Mouse (Mus musculus): ENCODE results near the gene Myo1b. TPM values are rescaled to one million over a fixed set of nuclear protein-coding genes. Genes with fewer than 3 reads are reported as not detected.

Myo1b gene
- total RNA-seq (2021): 10 to 100 TPM; 62.5 to 74.8 TPM

DNA sequence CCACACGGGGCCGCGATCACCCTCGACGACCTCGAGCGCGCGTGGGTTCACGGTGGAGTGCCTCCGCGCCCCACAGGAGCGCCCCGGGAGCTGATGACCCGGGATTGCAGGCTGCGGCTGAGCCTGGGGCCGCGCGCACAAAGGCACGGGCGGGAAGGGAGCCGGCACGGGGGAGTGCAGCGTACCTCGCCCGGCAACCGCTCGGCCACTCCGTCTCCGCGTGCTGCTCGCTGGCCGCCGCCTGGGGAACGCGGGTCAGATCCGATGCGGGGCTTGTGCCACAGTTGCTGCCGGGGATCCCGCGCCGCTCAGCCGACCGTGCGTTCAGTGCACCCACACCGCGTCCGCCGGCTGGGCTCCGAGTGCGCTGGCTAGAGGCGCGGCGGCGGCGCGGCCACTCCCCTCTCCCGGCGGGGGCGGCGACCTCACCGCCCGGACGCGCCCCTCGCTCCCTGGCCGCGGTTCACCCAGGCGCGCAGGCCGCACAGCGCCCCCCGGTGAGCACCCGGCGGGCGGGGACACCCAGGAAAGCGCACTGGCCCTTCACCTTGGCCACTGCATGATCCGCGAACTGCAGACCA lies at the start of gene Myo1b:
Myo1b (minus strand) TSS at position 496 of the 581 bp plus-strand sequence.
- peak; percentile 78 to 80 for DNase-seq
- intact Hi-C loops (cut with DNase I): loop anchor here (2.0 to 5.0 kb wide), 3 partner anchors 21 to 135 kb away; no protein-coding TSS in a partner anchor

DNA sequence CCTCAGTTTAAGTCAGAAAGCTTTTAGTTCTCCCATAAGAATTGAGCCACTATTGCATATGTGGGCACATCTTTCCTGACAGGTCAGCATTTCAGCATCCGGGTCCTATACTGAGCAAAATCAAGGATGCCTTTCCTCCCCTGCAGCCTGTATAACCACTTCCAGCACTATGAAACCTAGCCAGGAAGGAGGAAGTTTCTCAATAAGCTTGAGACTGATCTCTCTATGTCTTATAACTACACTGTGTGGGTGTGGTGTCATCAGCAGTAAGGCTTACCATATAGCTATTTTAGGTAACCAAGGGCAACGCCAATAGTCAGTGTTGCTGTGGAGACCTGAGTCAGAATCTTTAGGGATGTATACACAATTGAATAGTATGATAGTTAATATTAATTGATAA lies 48.8 kb upstream of the Myo1b start:
- intact Hi-C loops (cut with DNase I): no loop called here

DNA sequence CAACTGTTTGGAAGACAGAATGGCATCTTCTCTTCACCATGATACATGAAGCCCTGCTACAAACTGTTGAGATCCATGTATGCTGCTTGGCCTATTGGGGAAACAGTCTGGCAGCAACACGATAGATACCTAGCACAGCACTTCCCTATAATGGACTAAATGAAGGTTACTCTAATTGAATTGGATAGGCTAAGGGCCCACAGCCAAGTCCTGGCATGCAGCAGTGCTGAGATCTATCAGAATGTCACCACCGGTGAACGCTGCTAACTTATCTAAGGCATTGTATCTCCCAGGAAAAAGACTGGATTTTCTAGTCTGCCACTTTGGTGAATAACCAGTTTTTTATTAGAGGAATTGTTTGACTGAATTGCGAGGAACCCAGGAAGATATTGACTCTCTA lies 31.2 kb upstream of the Myo1b start:
- DNase-seq: no peak
- intact Hi-C loops (cut with DNase I): loop anchor here (5.0 kb wide), 2 partner anchors 50 to 140 kb away; no protein-coding TSS in a partner anchor

More for the DNA sequence above, 48.8 kb upstream of the Myo1b start:
- no peak for DNase-seq

DNA sequence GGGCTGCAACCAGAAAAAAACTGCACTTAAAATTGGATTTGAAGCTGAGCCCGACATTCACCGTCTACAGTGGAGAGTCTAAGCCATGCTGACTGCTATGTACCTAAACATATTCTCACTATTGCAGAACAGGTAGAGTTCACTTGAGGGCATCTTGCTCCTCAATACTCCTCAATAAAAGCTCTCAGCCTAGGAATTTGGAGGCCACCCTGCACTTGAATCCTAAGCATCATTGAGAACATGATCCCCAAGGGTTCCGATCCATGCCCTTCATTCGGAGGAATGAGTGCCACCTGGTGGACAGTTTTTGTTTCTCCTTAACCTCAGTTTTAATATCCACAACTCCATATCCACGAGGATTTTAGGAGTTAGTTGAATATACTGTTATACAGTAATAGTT lies 28.9 kb upstream of the Myo1b start:
- DNase-seq: peak; percentile 42 to 72
- intact Hi-C loops (cut with DNase I): loop anchor here (1.0 to 5.0 kb wide), 5 partner anchors 26 to 300 kb away; no protein-coding TSS in a partner anchor

DNA sequence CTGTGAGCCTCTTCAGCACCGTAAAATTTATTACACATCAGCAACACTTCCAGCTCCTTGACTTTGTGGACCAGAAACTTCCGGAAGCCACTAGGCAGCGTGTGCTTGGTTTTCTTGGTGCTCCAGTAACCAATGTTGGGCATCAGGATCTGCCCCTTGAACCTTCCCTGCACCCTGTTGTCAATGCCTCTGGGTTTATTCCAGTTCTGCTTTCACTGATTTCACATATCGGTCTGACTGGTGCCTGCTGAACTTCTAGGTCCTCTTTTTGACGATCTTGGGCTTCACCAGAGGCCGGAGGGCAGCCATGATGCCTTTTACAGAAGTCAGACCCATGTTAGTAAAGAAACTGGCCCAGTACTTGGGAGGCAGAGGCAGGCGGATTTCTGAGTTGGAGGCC lies 22.5 kb upstream of the Myo1b start:
- intact Hi-C loops (cut with DNase I): no loop called here
- DNase-seq: no peak

DNA sequence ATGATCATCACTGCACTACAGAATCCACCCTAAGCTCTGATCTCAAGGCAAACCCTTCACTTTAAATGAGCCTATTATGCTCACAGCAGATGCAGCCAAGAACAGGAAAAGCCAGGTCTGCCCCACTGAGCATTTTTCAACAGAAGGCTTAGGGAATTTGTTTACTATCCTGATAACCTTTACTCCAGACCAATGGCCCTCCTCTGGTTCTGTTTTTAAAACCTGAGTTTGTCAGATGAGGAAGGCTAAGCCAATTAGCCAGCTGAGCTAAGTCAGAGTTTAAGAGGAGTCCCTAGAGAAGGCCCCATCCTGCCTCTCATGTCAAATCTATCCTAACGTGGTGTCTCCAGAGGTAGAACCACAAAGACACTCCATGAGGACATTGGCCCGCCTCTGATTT lies 19.1 kb upstream of the Myo1b start:
- intact Hi-C loops (cut with DNase I): no loop called here
- DNase-seq: no peak

DNA sequence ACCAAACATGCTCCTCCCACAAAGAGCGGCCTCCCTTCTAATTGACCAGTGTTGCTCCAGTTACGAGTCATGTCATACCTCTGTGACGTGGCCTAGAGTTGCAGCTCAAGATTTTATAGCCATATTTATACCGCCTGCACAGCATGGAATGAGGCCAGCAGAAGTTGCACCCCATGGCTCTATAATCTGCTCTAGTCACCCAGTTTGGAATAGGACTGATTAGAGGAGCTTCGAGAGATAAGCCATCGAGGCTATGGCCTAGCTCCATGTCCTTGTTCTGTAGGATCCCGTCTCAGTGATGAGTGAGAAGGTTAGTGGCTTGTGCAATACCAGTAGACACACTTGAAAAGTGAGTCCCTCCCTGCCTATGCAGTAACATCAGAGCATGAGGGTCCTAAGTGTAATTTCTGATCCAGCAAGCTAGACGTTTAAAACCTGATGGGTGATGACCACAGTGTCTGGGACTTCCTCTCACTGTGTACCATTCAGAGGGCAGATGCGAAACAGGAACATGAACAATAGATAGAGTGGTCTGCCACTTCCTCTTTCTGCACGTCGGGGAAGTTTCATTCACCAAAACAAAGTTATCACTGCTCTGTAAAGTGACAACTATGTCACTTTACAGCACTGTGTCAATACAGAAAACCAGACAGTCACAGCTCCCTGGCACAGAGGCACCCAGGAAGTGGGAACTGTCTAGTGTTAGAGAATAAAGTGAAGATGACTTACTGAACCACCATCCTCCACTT lies 18.5 kb upstream of the Myo1b start:
- intact Hi-C loops (cut with DNase I): no loop called here
- DNase-seq: no peak

DNA sequence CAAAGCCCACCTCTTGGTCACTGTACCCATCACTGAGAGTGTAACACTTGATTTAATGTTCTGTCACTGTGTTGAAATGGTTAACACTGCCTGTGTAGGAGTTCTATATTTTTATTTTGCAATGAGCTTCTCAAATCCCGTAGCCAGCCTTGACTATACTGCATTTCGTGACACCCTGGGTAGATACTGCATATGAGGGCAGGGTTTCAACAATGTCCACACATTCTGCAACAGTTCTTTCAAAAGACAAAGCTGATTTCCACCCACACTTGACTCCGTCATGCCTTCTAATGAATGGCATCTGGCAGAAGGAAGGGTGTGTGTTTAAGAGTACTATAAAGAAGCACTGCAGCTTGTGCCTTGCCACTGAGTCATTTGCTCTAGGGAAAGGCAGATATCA lies 17.0 kb upstream of the Myo1b start:
- intact Hi-C loops (cut with DNase I): no loop called here
- DNase-seq: no peak

DNA sequence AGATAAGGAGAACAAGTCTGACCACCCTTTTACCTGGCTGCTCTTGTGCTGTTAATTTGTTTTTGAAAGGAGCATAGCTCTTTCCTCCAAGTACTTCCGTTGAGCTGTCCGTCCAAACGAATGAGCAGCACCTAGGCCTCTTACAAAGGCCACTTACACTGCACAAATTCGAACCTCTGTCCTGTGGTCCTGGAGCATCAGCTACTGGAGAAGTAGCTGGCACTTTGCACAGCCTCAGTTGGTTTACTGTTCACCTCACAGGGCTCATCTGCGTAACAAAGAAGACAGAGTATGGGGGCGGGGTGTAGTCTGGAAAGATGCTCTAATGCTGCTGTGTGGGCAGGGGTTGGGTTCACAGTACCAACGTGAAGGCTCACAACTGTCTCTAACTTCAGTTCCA lies 15.7 kb upstream of the Myo1b start:
- no peak for DNase-seq
- intact Hi-C loops (cut with DNase I): no loop called here

DNA sequence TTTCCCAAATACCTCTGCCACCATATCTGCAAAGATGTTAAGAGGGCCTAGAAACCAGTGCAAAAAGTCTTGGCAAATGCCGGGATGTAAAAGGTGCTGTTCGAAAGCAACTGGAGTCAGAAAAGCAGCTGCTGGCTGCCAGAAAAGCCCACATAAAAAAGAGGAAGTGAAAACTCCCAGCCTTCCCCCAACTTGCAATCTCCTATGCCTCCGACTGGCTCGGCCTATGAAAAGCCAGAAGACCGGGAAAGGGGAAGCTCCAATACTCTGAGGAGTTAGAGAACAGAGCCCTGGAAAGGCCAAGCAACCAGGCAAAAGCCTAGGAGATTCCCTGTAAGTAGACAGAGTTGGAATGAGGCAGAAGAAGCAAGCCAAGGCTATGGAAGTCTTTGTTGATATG lies 14.7 kb upstream of the Myo1b start:
- DNase-seq: peak in 1 of 2 experiments; percentile 20
- intact Hi-C loops (cut with DNase I): no loop called here

DNA sequence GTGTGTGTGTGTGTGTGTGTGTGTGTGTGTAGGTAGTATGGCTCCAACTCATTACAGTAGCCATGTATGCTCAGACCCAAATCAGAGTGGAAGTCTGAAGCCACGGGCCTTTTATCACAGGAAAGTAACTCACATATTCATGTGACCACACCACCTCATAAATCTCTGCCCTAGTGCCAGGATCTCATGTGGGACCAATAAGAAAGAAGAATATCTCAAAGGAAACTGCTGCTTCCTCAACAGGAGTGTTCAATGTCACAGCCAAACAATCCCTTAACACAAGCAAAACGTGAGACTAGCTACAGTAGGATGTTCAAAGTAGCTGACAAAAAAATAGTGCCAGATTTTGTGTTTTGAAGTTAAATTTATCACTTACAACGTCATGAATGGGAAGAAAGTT lies 13.7 kb upstream of the Myo1b start:
- intact Hi-C loops (cut with DNase I): no loop called here
- no peak for DNase-seq

DNA sequence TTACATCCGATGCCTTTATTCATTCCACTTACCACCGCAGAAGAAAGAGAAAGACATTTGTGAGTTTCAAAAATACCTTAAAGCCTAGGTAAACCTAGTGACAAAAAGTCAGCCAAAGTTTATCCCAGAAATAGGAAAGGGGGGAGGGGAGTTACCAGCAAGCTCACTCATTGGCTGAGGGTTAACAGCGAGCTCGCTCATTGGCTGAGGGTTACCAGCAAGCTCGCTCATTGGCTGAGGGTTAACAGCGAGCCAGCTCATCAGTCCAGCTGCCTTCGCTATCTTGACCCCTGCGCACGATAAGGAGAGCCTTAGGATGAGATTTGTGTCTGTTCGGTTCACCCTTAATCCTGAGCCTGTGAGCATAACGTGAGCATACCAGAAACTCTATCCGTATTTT lies 6.9 kb upstream of the Myo1b start:
- intact Hi-C loops (cut with DNase I): no loop called here
- no peak for DNase-seq

DNA sequence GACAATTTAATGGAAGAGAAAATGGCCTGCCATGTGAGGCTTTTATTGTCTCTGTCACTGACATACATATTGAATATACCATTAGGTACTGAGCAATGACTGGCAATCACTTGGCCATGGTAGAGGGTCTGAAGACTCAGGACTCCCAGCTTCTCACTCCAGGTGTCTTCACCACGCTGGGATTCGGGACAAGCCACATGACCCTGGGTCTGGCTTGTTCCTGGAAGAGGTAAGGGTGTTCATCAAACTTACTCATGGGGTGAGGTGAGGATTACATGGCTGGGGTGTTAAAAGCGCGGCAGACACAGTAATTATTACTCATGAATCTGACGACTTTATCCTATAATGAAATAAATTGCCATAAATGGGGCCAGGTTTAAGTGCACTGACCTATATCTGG lies 405 bp upstream of the Myo1b start:
- intact Hi-C loops (cut with DNase I): loop anchor here (5.0 kb wide), 1 partner anchor 79 kb away; no protein-coding TSS in a partner anchor
- DNase-seq: no peak

DNA sequence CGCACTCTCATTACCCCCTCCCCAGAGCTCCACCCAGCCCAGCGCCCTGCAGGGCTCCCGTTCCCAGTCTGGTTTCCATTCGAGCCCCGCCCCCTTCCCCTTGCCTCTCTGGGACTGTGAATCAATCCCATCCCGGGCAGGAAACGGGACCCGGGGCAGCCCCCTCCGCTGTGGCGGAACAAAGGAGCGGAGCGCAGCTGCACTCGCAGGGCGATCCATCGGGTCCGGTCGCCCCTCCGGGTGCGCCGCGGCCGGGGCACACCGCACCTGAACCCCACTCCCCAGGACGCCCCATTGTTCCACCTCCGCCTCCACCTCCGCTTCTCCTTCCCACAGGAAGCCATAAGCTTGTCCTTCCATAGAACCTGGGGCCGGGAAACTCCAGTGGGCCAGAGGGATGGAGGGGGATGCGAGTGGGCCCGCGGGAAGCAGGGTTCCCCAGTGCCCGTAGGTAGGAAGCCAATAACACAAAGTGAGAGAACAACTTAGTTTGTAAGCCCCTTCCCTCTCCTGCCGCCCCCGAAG lies 758 bp downstream of the Myo1b start:
- intact Hi-C loops (cut with DNase I): loop anchor here (2.0 to 5.0 kb wide), 3 partner anchors 20 to 134 kb away; no protein-coding TSS in a partner anchor
- peak; percentile 87 for DNase-seq

DNA sequence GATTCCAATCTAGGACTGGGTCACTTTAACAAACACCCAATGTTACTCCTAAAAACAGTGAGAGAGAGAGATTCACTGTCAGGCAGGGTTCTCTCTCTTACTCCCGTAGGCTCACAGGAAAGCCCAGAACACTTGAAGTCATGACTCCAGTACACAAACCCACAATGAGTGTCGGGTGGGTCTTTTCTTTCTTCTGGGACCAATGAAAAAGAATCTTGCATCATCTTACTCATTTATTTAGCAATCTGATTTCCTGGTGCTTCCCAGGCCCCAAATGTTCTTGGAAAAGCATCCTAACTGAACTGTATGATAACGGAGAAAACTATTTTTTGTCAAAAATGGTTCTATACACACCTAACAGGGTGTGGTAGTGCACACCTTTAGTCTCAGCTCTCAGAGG lies 1.8 kb downstream of the Myo1b start:
- intact Hi-C loops (cut with DNase I): loop anchor here (2.0 to 5.0 kb wide), 3 partner anchors 19 to 133 kb away; no protein-coding TSS in a partner anchor
- DNase-seq: no peak

DNA sequence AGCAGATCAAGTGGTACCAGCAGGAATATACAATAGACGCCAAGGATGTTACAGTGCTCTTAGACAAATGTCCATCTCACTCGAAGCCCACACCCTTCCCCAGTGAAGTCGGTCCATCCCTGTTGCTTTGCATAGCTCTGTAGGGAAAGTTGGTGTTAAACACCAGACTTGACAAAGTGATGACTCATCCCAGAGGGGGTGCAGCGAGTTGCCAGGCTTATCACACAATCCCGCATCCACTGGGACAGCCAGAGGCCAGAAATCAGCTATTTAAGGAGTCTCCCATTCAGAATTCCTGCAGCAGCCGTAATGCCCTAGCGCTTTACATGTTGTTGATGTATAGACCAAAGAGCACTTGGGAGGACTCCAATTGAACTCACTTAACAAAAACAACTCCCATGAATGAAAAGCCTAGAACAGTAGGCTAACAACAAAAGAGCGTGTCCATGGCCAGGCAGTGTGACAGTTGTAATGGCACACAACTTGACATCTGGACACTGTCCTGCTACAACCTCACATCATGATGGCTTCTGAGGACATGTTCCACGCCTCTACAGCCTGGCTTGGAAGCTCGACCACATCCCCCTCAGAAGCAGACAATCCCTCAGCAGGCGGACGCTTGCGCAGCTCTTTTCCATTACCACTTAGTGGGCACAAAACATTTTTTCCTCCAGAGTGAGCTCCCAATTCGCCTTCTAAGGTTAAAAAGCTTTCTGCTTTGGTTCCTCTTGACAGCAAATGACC lies 2.6 kb downstream of the Myo1b start:
- intact Hi-C loops (cut with DNase I): loop anchor here (5.0 kb wide), 1 partner anchor 36 kb away; no protein-coding TSS in a partner anchor
- DNase-seq: no peak

DNA sequence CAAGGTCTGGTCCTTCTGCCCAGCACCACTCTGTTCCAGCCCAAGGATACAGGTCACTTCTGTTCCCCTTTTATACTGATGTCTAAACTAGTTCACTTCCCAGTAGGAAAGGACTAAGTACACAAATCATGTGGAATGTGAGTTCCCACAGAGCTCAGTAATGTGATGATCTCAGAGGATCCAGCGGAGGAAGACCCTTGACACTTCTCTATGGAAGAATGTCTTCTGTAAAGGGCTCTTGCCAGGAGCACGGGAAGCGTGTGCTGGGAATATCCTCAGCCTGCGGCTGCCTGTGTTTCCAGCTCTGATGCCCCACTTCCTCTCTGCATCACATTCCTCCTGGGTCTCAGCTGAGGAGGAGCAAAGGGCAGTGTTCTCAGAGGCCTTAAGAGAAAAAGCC lies 4.5 kb downstream of the Myo1b start:
- intact Hi-C loops (cut with DNase I): loop anchor here (5.0 kb wide), 1 partner anchor 34 kb away; no protein-coding TSS in a partner anchor

DNA sequence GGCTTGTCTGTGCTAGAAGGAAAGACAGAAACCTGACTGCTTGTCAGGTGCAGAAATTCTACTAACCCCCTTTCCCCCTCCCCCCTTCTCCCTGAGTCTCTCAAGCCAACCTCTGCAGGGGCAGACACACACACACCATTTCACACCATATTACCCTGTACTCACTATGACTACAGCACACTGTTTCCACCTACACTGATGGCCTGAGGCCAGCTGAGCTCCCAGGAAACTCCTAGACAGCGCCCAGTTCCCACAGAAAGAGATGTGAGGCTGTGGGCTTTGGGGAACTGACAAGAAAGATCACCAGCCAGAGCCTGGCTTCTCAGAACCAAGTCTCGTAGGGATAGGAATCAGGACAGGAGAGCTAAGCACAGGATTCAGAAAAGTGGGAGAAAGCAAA lies 6.7 kb downstream of the Myo1b start:
- intact Hi-C loops (cut with DNase I): loop anchor here (2.0 kb wide), 1 partner anchor 16 kb away; no protein-coding TSS in a partner anchor
- no peak for DNase-seq

More for the DNA sequence above, 4.5 kb downstream of the Myo1b start:
- peak; percentile 38 to 43 for DNase-seq

DNA sequence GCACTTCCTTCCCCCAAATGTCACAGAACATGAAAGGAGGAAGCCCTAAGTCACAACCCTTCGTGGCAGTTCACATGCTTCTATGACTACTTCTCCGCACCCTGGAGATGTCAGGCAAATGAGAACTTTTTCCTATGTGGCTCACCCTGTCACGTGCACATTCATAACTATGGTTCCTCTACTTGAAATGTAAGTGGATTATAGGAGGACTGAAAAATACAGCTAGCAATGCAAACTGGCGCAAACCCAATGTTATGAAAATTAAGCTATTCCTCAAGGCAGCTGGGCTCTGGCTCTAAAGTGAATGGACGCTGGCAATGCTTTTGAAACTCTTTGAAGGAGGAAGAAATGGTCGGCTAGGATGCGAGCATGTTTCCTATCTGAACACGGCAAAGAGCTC lies 8.1 kb downstream of the Myo1b start:
- intact Hi-C loops (cut with DNase I): loop anchor here (2.0 kb wide), 1 partner anchor 15 kb away; no protein-coding TSS in a partner anchor
- no peak for DNase-seq

DNA sequence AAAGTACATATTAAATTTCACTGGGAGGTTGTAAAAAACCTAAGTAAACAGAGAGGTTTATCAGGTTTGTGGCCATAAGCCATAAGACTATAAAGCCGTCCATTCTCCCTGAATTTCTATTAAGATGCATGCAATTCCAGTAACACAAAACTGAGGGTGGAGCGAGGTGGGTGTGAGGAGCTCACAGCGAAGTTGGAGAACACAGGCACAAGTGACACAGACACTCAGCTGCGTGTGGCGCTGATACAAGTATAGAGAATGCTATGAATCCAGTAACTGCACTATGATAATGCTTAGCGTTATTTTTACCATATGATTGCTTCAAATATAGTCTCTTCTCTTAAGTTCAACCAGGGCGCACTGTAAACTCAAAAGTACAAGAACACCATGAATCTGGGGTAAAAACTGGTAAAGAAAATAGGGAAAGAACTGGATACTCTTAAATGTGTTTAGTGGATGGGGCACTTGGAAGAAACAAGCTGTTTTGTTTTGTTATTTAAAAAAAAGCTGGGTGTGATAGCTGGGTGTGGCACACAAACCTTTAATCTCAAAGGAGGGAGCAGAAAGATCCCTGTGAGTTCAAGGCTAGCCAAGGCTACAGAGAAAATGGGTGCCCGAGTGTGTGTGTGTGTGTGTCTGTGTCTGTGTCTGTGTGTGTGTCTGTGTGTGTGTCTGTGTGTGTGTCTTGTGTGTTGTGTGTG lies 9.5 kb downstream of the Myo1b start:
- intact Hi-C loops (cut with DNase I): no loop called here
- DNase-seq: no peak

Data from heart, postnatal 10 days (tissue).